Mouse (Mus musculus): ENCODE data around the gene Pou2af1. TPM values are rescaled to one million over a fixed set of nuclear protein-coding genes. Genes with fewer than 3 reads are reported as not detected.
A peak's percentile ranks its signal among the peaks of the same experiment; 100 is the strongest.

Pou2af1 gene
- total RNA-seq (2021), result 0.18 TPM in 1 of 2 replicates, not detected in the other
- long read RNA-seq, result 0 reads

DNA sequence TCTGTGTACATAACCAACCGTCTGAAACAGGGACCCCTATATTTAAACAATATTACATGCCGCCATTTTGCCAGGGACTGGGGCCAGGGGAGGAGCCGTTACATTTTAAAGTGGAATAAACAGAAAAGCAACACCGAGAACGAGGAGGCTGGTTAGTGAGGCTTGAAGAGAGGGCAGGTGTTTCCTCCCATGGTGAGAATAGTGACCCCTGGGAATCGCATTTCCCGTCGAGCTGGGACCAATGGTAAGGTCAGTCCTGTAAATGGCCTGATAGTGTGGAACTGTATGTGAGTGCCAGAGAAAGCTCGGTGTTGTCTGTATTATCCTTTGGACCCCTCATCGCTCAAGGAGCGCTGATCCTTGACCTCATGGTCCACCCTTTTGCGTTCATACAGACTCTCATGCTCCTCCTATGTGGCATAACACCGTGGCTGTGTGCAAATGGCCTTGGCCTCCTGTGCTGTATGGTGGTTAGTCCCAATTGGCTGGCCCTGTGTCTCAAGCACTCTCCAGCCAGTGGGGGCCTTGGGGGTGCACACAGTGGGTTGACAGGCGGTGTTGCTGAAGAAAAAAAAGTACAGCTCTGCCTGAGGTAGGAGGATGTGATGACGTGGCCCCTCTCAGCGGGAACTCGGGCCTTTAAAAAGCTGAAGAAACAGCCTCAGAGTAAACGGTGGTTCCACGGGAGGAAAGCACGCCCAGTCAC is at the start of gene Pou2af1:
Gene Pou2af1, plus strand, starts transcription at position 686 of the 706 bp plus-strand sequence.
- no peak for DNase-seq

DNA sequence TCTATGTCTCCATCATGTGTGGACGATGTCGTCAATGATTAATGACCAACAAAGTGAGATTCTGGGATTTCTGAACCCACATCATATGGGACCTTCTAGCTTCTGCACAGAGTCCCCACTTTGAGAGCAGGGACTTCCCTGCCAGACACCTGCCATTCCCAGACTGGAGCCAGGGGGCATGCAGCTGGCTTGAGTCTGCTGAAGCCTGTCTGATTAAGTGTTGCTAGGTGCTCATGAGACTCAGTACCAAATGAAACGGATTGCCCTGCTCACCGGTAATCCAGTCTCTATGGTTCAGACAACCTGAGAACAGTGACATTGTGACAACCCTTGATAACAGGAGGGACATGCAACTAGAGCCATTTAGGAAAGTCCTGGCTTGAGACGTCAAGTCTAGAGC is 49.5 kb upstream of the Pou2af1 start:
- no peak for DNase-seq

DNA sequence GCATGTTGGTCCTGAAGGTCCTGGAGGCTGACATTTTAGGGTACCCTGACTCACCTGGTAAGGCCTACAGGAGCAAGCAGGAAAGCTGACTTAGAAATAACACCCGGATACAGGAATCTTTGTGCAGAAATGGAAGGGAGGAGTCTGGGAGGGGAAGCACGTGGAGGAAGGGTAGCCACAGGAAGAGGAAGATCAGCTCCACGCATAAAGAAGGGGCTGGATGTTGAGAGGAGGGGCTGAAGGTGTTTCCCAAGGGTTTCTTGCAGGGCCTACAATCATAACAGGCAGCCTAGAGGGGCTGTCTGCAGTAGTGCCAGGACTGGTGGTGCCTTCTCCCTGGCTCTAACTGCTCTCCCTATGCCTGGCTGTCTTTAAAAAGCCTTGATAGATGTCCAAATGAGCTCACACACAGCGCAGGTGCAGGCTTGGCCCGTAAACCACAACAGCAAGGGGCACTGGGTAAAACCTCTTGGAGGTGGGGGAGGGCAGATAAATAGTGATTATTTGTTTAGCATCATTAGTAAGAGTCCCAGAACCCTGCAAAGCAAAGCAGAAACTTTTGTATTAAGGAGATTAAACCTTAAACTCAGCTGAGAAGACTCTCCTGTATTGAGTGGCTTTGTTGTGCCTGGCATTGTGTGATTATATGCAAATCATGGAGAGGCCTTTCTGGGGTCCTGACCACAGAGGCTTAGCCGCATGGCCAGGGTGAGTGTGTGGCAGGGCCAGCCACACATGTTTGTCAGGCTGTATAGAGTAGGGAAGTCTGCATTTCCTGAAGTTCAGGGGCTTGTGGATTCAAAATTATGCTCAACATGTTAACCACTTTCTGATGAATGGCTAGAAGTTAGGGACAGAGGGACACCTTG is 48.0 kb upstream of the Pou2af1 start, which contains the start of gene Gm32742:
Gene Gm32742, minus strand, starts transcription at position 206 of the 869 bp plus-strand sequence.
- no peak for DNase-seq

DNA sequence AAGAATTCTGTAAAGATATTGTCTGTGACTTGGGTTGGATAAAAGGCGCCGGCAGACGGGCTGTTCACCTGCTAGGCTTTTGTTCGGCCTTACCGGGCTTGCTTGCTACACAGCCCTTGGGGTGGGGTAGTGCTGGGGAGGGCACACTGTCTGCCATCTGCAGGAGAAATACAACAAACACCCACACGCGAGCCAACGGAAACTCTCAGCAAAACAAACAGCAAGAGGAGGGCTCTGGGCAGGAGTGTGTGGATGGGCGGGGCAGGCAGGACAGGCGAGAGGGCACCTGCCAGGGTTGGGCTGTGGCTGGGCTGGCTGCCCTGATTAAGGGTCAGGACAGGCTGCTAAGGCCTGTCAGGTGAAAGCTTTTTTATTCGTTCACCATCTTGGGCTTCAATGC is 45.6 kb upstream of the Pou2af1 start:
- no peak for DNase-seq

DNA sequence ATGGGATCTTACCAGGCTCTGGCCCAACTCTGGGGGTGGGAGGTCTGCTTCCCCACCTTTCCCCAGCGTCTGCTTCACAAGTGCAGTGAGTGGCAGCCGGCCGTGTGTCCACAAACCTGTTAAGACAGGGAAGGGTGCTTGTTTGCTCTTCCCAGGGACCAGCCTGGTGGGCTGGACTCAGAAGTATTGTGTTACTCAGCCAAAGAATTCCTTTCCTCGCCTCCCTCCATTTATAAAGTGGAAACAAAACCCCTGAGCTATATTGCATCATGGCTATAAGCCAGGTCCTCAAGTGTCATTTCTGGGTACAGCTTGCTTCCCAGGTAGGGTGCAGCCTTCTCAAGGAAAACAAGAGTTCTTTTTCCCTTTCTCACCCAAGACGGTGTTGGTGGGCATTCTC is 44.8 kb upstream of the Pou2af1 start:
- DNase-seq, result no peak

DNA sequence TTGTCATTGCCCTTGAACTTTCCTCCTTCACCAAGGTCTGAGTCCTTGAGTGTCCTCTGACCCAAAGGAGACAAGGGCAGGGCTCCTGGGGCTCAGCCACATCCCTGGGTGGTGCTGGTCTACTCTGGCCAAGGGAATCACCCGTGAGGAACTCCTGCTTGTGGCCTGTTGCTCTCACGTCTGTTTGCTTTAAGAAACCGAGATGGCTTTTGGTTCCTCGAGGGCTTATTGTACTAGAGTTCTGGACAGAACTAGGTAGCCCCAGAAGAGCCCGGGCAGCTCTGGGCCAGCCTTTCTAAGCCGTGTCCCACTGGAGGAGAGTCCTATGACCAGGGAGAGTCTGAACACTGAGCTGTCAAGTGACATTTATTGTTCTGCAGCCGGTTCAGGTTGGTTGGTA is 44.4 kb upstream of the Pou2af1 start:
- no peak for DNase-seq

DNA sequence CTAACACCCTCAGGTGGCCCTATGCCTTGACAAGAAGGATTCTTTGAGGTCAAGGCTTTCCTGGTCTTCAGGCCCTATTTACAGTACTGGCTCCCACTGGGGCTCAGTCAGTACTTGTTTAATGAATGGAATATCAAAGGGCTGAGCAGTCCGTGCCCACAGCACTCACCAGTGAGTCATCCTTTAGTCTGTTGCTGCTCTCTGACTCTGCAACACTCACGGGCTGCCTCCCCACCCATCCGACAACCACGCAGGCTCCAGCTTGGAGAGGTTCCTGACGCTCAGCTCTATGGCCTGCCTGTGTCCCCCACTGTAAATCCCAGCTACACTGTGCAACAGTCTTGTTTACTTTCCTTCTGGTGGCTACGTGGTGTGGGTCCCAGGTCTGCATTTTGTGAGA is 43.2 kb upstream of the Pou2af1 start:
- DNase-seq, result peak; percentile 45

DNA sequence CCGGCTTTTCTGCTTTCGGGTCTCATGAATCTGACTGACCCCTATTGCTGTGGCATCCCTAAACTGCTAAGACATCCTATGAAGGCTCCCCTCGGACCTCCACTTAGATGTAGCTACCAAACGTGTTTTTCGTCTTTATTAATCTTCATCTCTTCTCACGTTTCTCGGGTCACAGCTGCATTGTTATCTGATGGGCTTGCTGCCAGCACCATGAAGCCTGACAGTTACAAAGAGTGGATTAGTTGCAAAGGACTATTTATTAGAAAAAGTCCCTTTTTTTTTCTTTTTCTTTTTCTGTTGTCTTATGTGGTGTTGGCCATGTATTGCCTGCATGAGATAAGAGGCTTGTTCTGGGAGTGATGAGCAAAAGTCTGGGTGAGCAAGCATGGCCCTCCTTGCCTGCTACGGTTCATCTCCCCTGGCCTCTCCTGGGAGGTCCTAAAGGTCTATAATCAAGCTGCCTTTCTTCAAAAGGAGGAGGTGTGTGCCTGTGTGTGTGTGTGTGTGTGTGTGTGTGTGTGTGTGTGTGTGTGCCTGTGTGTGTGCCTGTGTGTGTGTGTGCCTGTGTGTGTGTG is 38.5 kb upstream of the Pou2af1 start:
- DNase-seq, result peak; percentile 31

DNA sequence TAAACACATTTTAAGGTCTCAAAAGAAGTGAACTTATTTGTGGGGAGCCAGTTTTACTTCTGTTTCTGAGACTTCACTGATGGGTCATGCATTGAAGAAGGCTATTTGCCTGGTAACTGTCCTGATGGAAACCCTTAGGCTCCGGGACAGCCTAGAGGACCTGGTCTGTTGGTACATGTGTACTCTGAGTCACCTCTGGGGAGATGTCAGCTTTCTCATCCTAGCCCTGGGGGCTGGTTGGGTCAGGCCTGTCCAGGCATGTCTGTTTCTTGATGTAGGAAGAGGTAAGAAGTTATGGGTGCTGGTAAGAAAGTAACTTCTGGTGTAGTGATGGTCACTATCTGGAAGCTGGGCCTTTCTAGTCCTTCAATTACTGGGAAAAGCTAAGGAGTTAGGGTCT is 37.8 kb upstream of the Pou2af1 start:
- DNase-seq, result no peak

DNA sequence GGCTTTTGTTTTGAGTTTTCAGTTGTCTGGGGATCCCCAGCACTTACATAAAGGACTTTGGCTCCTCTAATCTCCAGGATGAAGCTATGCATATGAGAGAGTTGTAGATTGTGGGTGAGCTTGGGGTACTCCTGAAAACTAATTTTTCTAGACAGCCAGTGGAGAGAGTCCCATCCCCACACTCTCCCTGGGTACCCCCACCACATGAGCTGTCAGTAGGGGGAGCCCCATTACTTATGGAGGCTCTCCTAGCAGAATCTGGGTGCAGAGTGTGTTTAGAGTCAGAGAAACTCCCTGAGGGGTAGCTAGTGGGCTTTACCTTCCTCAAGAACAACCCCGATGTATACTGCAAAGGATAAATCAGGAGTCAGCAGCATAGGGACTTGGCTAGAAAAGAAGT is 35.2 kb upstream of the Pou2af1 start:
- DNase-seq, result no peak

DNA sequence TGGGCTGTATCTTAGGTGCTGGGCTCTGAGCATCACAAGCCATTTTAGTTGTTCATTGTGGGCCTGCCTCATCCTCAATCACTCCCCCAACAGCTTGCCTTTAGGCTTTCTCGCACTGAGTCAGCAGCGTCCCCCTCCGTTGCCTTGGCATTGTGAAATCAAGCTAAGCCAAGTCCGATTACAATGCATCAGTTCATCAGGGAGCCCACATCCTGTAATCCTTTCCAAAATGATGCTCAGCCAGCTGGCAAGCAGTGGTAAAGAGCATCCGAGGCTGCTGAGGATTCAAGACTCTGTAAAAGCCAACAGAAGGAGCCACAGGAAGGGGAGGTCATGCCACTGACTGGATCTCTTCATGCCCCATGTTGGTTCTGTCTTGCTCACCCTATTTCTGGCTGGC is 32.9 kb upstream of the Pou2af1 start:
- DNase-seq, result no peak

DNA sequence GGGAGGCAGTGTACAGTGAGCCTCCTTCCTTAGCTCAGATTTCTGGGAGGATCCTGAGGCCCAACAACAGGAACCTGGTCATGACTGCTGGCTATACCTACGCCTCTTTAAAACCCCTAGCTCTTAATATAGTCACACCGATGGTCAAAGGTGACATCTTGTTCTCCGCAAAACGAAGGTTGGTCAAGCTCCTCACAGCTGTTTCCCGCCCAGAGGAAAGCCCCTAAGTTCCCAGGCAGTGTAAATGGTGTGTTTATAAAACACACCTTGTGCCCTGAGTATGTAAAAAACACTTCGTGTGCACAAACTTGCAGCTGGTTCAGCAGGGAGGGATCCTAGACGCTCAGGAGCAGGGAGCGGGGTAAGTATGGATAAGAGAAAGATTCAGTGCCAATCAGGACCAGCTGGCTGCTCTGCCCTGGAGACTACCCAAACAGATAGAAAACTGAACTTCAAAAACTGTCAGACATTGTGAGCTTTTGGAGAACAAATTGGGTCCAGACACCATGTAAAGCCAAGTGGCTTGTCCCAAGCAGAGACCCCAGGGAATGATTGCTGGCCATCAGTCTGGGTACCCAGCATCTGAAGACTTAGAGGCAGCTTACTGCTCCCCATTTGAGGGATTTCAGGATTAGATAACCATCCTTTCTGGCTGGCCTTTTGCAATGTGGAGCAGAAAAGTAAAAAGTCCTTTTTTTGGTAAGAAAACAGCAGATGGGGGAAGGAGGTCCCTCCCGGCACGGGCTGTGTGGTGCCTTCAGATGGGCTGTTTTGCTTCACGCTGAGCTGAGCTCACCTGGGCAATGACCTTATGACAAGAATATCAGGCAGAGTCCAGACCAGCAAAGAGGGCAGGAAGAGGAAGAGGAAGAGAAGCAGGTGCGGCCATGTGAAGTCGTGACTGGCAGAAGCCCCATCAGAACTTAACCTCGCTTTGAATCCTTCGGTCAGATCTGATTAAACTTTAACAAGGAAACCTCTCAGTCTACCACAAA is 30.5 kb upstream of the Pou2af1 start:
- DNase-seq, result no peak

DNA sequence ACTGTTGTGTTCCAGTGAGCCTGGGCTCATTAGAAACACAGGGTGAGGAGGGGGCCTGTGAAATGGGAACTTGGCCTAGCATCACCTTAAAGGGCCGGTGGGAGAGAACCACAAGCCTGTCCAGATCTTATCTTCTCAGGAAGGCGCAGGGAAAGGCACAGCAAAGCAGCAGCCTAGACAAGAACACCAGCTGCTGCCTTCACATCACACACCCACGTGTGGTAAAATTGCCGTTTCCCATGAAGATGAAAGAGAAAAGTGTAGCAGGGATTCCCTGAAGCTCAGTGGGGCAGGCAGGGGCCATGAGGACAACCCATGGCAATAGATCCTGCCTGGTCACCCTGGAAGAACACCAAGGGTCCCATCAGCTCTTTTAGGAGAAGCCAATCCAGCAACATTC is 28.1 kb upstream of the Pou2af1 start:
- DNase-seq, result no peak

DNA sequence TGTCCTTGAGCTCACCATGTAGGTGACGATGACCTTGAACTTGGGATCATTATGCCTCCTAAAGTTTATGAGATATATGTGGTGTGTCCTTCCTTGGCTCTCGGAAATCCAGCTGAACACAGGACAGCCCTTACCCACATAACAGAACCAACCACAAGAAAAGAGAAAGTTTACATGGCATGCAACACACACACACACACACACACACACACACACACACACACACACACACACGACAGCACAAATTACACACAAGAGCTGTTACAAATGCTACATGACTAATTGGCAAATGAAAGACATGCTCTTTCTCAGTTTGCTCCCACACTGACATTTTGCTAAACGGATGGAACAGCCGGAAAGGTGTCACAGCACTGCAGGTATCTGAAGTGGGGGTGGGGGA is 27.6 kb upstream of the Pou2af1 start:
- DNase-seq, result no peak

DNA sequence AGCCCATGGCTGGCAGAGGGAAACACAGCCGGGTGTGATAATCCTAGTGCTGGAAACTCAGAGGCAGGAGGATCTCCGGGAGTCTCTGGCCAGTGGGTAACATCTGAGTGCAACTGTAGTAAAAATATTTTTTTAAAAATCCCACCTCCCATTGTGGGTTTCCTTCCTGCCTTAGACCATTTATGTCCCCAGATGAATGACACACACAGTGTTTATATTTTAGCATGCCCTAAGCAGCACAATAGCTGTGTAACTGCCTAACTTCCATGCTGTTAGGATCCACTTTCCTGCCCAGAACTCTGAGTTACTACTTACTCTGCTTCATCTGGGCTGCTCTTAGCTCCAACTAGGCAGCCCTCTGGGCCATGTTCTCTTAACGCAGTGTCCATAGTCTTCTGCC is 22.9 kb upstream of the Pou2af1 start:
- no peak for DNase-seq

DNA sequence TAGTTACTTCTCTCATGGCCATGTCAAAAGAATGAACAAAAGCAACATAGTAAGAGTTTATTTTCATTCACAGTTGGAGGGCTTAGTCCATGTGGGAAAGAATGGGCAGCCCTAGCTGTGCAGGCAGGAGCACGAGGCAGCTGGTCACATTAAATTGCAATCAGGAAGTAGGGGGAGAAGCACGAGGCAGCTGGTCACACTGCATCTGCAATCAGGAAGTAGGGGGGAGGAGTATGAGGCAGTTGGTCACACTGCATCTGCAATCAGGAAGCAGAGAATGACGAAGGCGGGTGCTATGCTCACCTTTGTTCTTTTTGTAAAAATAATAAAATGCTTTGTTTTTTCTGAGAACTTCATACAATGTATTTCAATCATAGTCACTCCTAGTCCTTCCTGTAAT is 18.7 kb upstream of the Pou2af1 start:
- DNase-seq, result no peak

DNA sequence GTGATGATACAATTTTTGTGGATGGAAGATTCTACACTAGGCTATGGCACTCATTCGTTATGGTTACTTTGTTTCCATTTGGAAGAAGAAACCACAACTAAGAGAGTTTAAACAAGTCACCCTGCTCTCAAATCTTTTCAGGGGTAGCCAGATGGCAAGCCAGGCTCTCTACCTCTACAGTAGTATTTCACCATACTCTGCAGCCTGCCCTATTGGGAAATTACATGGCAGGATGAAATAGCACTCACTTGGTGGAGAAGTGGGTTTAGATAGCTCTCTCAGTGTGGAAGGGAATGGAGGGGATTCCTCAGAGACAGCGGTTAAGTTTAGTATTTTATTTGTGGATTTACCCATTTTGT is 4.6 kb upstream of the Pou2af1 start:
- no peak for DNase-seq

DNA sequence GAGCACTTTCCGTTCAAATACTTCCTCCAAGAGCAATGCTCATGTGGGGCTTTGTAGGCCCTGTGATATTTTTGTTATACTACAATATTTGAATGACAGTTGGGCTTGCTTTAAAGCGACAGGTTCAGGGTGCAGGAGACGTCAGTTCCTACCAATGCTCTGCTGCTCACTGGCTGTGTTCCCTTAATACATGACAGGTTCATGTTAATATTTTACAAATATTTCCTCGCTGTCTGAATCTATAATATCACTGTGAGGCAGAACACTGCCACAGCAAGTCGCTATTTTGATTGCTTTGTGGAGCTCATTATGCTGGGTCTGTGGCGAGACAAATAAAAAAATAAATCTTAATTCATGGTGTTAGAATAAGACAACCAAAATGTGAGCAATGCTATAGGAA is 2.3 kb upstream of the Pou2af1 start:
- no peak for DNase-seq

DNA sequence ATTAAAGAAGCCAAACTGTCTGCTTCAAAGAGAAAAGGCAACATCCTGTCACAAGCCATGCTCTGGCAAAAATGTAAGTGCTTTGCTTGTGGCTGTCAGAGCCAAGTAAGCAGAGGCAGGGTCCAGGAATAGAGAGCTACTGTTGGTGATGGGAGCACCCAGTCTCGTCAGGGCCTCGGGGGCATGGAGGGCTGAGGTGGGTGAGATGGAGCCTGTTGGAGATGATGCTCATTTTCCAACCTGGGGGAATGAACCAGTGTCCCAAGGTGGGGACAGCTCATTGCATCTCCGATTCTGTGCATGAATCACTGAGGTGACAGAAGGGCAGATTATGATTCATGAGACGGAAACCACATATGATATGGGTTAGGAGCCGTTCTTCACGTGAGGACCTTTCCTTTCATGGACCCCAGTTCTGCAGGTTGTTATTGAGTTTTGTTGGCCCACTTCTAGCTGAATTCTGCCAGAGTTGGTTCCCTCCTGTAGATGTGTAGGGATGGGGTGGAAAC is 275 bp downstream of the Pou2af1 start:
- DNase-seq, result no peak

DNA sequence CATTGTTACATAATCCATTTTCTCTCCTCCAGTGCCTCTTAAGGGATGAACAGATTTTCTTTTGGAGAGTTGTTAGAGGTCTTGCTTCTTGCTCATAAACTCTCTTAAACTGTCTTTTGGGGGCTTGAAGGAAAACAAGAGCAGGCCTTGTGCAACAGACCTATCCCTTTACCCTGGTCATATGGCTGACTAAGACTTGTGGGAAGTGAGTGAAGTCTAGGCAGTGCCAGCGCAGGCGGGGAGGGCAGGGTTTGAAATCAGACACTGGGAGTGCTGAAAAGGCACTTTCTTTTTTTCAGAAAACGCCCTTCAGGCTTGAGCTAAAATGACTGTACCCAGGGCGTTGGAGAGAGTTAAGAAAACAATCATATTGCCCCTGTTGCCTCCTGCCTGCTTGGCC is 1.8 kb downstream of the Pou2af1 start:
- no peak for DNase-seq

DNA sequence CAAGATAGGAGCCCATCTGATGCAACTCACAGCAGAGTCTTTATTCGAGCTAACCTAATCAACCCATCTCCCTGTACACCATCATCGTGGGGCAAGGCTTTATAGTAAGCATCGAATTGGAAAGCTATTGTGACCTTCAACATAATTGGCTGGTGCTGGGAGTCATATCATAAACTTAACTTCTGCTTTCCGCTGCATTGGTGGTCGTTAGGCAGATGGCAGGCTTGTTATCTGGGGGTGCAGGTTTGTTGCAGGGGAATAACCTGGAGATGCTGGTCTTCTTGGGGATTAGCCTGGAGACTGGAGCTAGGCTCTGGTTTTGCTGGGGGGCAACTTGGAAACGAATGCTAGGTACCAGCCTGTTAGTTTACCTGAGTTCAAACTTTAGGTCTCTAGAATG is 2.4 kb downstream of the Pou2af1 start:
- DNase-seq, result no peak

DNA sequence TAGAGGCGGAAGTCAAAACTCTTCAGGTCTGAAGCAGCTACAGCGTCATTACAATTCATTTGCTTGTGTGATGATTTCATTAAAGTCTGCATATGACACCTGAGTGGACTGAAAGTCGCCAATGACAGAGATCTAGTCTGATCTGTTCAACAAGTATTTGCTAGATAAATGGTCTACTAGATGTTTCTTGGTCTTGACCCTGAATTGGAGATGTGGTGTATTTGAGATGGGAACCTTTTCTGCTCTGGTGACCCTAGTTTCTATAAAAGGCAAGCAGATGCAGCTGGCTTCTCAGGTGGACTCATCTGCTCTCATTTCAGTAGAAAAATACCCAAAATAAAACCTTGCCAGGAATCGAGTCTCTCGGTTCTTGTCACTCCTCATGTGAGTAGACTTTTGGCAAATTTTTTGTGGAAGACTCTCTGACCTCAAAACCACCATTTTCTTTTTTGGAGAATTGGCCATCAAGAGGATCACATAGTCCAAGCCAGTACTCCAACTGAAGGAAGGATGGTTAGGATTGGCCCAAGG is 12.2 kb downstream of the Pou2af1 start:
- no peak for DNase-seq

Measured in adrenal gland, postnatal 25 days (tissue).